Mouse (Mus musculus): ENCODE results near the gene Camk1d.
"Not testable (repeated sequence)": the region's sequence is repeated elsewhere in the genome, so short reads cannot be mapped to it uniquely, and the experiment has no call there.

Camk1d gene

GRCm38 (mm10) chr2:5592461-5593136 is 121.7 kb downstream of the Camk1d start:
- in situ Hi-C loops (cut with MboI; ENCODE audit: unreplicated experiment in 2 of 2), result no loop called here

- in situ Hi-C loops (cut with MboI; ENCODE audit: unreplicated experiment in 2 of 2), result no loop called here
These were observed 124.2 kb downstream of the Camk1d start for GRCm38 (mm10) chr2:5590074-5590473.

GRCm38 (mm10) chr2:5589163-5589562 is 125.2 kb downstream of the Camk1d start:
- in situ Hi-C loops (cut with MboI; ENCODE audit: unreplicated experiment in 2 of 2), result no loop called here

GRCm38 (mm10) chr2:5588329-5588982 is 125.9 kb downstream of the Camk1d start:
- in situ Hi-C loops (cut with MboI; ENCODE audit: unreplicated experiment in 2 of 2), result no loop called here

GRCm38 (mm10) chr2:5584318-5585027 is 129.8 kb downstream of the Camk1d start:
- in situ Hi-C loops (cut with MboI; ENCODE audit: unreplicated experiment in 2 of 2), result no loop called here

GRCm38 (mm10) chr2:5579391-5579790 is 134.9 kb downstream of the Camk1d start:
- in situ Hi-C loops (cut with MboI; ENCODE audit: unreplicated experiment in 2 of 2), result no loop called here

GRCm38 (mm10) chr2:5577399-5578129 is 136.8 kb downstream of the Camk1d start:
- in situ Hi-C loops (cut with MboI; ENCODE audit: unreplicated experiment in 2 of 2), result no loop called here

GRCm38 (mm10) chr2:5572314-5573006 is 141.9 kb downstream of the Camk1d start:
- in situ Hi-C loops (cut with MboI; ENCODE audit: unreplicated experiment in 2 of 2), result no loop called here

- in situ Hi-C loops (cut with MboI; ENCODE audit: unreplicated experiment in 2 of 2), result no loop called here
These were observed 147.7 kb downstream of the Camk1d start for GRCm38 (mm10) chr2:5566611-5567010.

- in situ Hi-C loops (cut with MboI; ENCODE audit: unreplicated experiment in 2 of 2), result no loop called here
These were observed 150.6 kb downstream of the Camk1d start for GRCm38 (mm10) chr2:5563685-5564084.

GRCm38 (mm10) chr2:5561446-5561845 is 152.9 kb downstream of the Camk1d start:
- in situ Hi-C loops (cut with MboI; ENCODE audit: unreplicated experiment in 2 of 2), result no loop called here

GRCm38 (mm10) chr2:5553264-5553663 is 161.1 kb downstream of the Camk1d start:
- in situ Hi-C loops (cut with MboI; ENCODE audit: unreplicated experiment in 2 of 2), result no loop called here

GRCm38 (mm10) chr2:5551758-5552255 is 162.5 kb downstream of the Camk1d start:
- in situ Hi-C loops (cut with MboI; ENCODE audit: unreplicated experiment in 2 of 2), result no loop called here

- in situ Hi-C loops (cut with MboI; ENCODE audit: unreplicated experiment in 2 of 2), result no loop called here
These were observed 165.0 kb downstream of the Camk1d start for GRCm38 (mm10) chr2:5549334-5549733.

GRCm38 (mm10) chr2:5548872-5549271 is 165.4 kb downstream of the Camk1d start:
- in situ Hi-C loops (cut with MboI; ENCODE audit: unreplicated experiment in 2 of 2), result no loop called here

- in situ Hi-C loops (cut with MboI; ENCODE audit: unreplicated experiment in 2 of 2), result no loop called here
These were observed 173.4 kb downstream of the Camk1d start for GRCm38 (mm10) chr2:5540870-5541269.

GRCm38 (mm10) chr2:5539894-5540293 is 174.4 kb downstream of the Camk1d start:
- in situ Hi-C loops (cut with MboI; ENCODE audit: unreplicated experiment in 2 of 2), result not testable (repeated sequence)

GRCm38 (mm10) chr2:5533868-5534267 is 180.4 kb downstream of the Camk1d start:
- in situ Hi-C loops (cut with MboI; ENCODE audit: unreplicated experiment in 2 of 2), result no loop called here

- in situ Hi-C loops (cut with MboI; ENCODE audit: unreplicated experiment in 2 of 2), result no loop called here
These were observed 184.3 kb downstream of the Camk1d start for GRCm38 (mm10) chr2:5529992-5530391.

- in situ Hi-C loops (cut with MboI; ENCODE audit: unreplicated experiment in 2 of 2), result no loop called here
These were observed 195.1 kb downstream of the Camk1d start for GRCm38 (mm10) chr2:5519221-5519669.
